Mouse (Mus musculus) forebrain, postnatal 0 days (tissue): ENCODE results near the gene Hoxc10. TPM values are rescaled to one million over a fixed set of nuclear protein-coding genes. Genes with fewer than 3 reads are reported as not detected.
A peak's percentile ranks its signal among the peaks of the same experiment; 100 is the strongest.

Source experiments
- ATAC-seq: fragments of 200-750 bp; cut with Nextera tagmentation; 2 replicates; pipeline ENCODE4 v1.8.0; 2017; ENCODE audit warnings: mild to moderate bottlenecking, moderate library complexity
- DNase-seq: peaks from one replicate; pipeline ENCODE4 v3.0.0-alpha.2; 2015
- H3K27ac ChIP-seq: fragments of 300-500 bp; sonication (generic); 2 replicates; pipeline ENCODE4 v1.5.1; 2014; ENCODE audit warnings: low read depth, mild to moderate bottlenecking, antibody characterized with exemption, low read length, moderate library complexity, mixed read lengths
- H3K27me3 ChIP-seq: fragments of 300-500 bp; sonication (generic); 2 replicates; pipeline ENCODE4 v1.6.1; 2014; ENCODE audit warnings: mild to moderate bottlenecking, low read length, mixed read lengths; ENCODE audit not compliant: insufficient read depth
- H3K36me3 ChIP-seq: fragments of 300-500 bp; sonication (generic); 2 replicates; pipeline ENCODE4 v1.6.1; 2014; ENCODE audit warnings: mild to moderate bottlenecking, moderate library complexity; ENCODE audit not compliant: insufficient read depth
- H3K4me1 ChIP-seq: fragments of 300-500 bp; sonication (generic); 2 replicates; pipeline ENCODE4 v1.6.1; 2014; ENCODE audit warnings: antibody characterized with exemption; ENCODE audit not compliant: insufficient read depth
- H3K4me2 ChIP-seq: fragments of 300-500 bp; sonication (generic); 2 replicates; pipeline ENCODE4 v1.6.1; 2014; ENCODE audit warnings: low read depth, mild to moderate bottlenecking, moderate library complexity
- H3K4me3 ChIP-seq: fragments of 300-500 bp; sonication (generic); 2 replicates; pipeline ENCODE4 v1.5.1; 2014; ENCODE audit warnings: low read depth, low read length, mixed read lengths
- H3K9ac ChIP-seq: fragments of 300-500 bp; sonication (generic); 2 replicates; pipeline ENCODE4 v1.6.1; 2014; ENCODE audit warnings: mild to moderate bottlenecking
- H3K9me3 ChIP-seq: fragments of 300-500 bp; sonication (generic); 2 replicates; pipeline ENCODE4 v1.6.1; 2016; ENCODE audit warnings: low read length
- CTCF ChIP-seq: sonication (generic); IDR thresholded peaks from 2 replicates; pipeline ENCODE4 v1.5.1; 2016; ENCODE audit warnings: antibody characterized with exemption, control low read depth, low read depth
- WGBS: fragments of 180-500 bp; shearing (Covaris S2); extraction: QIAGEN DNeasy Blood & Tissue Kit; methylation state at CpG from one replicate; pipeline ENCODE4 v1.1.7; 2014; 5-methylcytosine and 5-hydroxymethylcytosine counted together
- polyA plus RNA-seq: library from polyadenylated mRNA; unstranded; fragments of >200 nt; fragmentation: Nextera tagmentation; extraction: Ambion mirVana; gene quantifications from 2 replicates; pipeline ENCODE4 v1.2.1, GENCODE M21; 2015
- total RNA-seq: library from RNA; depleted of rRNA; stranded (reverse); fragments of >200 nt; gene quantifications from 2 replicates; pipeline ENCODE4 v1.2.3, GENCODE M21; 2014

The Hoxc10 gene
- total and polyA plus RNA-seq, 2 experiments from 2014 or later, result not detected

GRCm38 (mm10) chr15:102922012-102922362, 44.6 kb upstream of the Hoxc10 start:
- H3K9ac ChIP-seq, result no peak overlapping the region
- TF ChIP-seq CTCF, result no peak
- H3K4me1 ChIP-seq, result no peaks in the 10 kb centered on the region
- 1% methylated on average over 23 of the region's 24 CpGs for WGBS
- peak; percentile 40; the same call in 1 of the 2 replicates for ATAC-seq
- no peak overlapping the region for H3K27ac ChIP-seq
- no peak overlapping the region for H3K4me2 ChIP-seq
- no peak for DNase-seq
- H3K4me3 ChIP-seq, result no peak overlapping the region
- no peaks in the 10 kb centered on the region for H3K9me3 ChIP-seq
- H3K27me3 ChIP-seq, result peaks cover 98% of the 10 kb centered on the region
- H3K36me3 ChIP-seq, result no peaks in the 10 kb centered on the region

GRCm38 (mm10) chr15:102922636-102923500, 43.7 kb upstream of the Hoxc10 start:
- Histone ChIP-seq H3K36me3 (no peaks in the 10 kb centered on the region), H3K27ac (no peak overlapping the region), H3K9me3 (no peaks in the 10 kb centered on the region), H3K4me2 (no peak overlapping the region), H3K4me1 (no peaks in the 10 kb centered on the region), H3K4me3 (no peak overlapping the region), H3K9ac (no peak overlapping the region), H3K27me3 (peaks cover 97% of the 10 kb centered on the region)
- DNase-seq (no peak), ATAC-seq (no peak)
- no peak for TF ChIP-seq CTCF
- 12% methylated on average over 6 of the region's 6 CpGs for WGBS

GRCm38 (mm10) chr15:102927032-102927645, 39.5 kb upstream of the Hoxc10 start:
- Histone ChIP-seq H3K9me3 (no peaks in the 10 kb centered on the region), H3K27ac (no peak overlapping the region), H3K4me2 (no peak overlapping the region), H3K4me3 (no peak overlapping the region), H3K9ac (no peak overlapping the region), H3K4me1 (no peaks in the 10 kb centered on the region), H3K36me3 (no peaks in the 10 kb centered on the region), H3K27me3 (peaks cover 97% of the 10 kb centered on the region)
- no peak for TF ChIP-seq CTCF
- WGBS, result under 1% methylated on average over 40 of the region's 40 CpGs
- DNase-seq, result no peak
- ATAC-seq, result no peak

GRCm38 (mm10) chr15:102931706-102932358, 34.8 kb upstream of the Hoxc10 start:
- DNase-seq (no peak), ATAC-seq (no peak)
- Histone ChIP-seq H3K4me3 (no peak overlapping the region), H3K27me3 (peaks cover 99% of the 10 kb centered on the region), H3K4me2 (no peak overlapping the region), H3K9me3 (no peaks in the 10 kb centered on the region), H3K9ac (no peak overlapping the region), H3K4me1 (no peaks in the 10 kb centered on the region), H3K36me3 (no peaks in the 10 kb centered on the region), H3K27ac (no peak overlapping the region)
- under 1% methylated on average over 23 of the region's 23 CpGs for WGBS
- TF ChIP-seq CTCF, result no peak

GRCm38 (mm10) chr15:102934438-102934837, 32.2 kb upstream of the Hoxc10 start:
- no peak for TF ChIP-seq CTCF
- no peak for DNase-seq
- H3K4me2 ChIP-seq, result no peak overlapping the region
- H3K27me3 ChIP-seq, result peaks cover 99% of the 10 kb centered on the region
- H3K36me3 ChIP-seq, result no peaks in the 10 kb centered on the region
- 3% methylated on average over 12 of the region's 12 CpGs for WGBS
- no peaks in the 10 kb centered on the region for H3K9me3 ChIP-seq
- no peak for ATAC-seq
- H3K4me3 ChIP-seq, result no peak overlapping the region
- no peak overlapping the region for H3K27ac ChIP-seq
- H3K9ac ChIP-seq, result no peak overlapping the region
- no peaks in the 10 kb centered on the region for H3K4me1 ChIP-seq

GRCm38 (mm10) chr15:102934897-102935296, 31.7 kb upstream of the Hoxc10 start:
- no peak for ATAC-seq
- Histone ChIP-seq H3K9ac (no peak overlapping the region), H3K27me3 (peaks cover 99% of the 10 kb centered on the region), H3K36me3 (no peaks in the 10 kb centered on the region), H3K4me3 (no peak overlapping the region), H3K4me1 (no peaks in the 10 kb centered on the region), H3K27ac (no peak overlapping the region), H3K4me2 (no peak overlapping the region), H3K9me3 (no peaks in the 10 kb centered on the region)
- WGBS, result under 1% methylated on average over 27 of the region's 27 CpGs
- no peak for TF ChIP-seq CTCF
- no peak for DNase-seq
